Mouse (Mus musculus): ENCODE results near the gene Palb2. TPM values are rescaled to one million over a fixed set of nuclear protein-coding genes. Genes with fewer than 3 reads are reported as not detected.

The Palb2 gene
- total RNA-seq, 2 experiments from 2014 or later = 2.7 to 4.3 TPM

GRCm38 (mm10) chr7:122099222-122099621 is 33.6 kb downstream of the Palb2 start:
- DNase-seq = peak; percentile 42

- DNase-seq = no peak
These were observed 34.8 kb downstream of the Palb2 start for GRCm38 (mm10) chr7:122098009-122098408.

GRCm38 (mm10) chr7:122094564-122095330 is 38.0 kb downstream of the Palb2 start:
- DNase-seq = no peak

- no peak for DNase-seq
These were observed 45.4 kb downstream of the Palb2 start for GRCm38 (mm10) chr7:122087195-122087982.

GRCm38 (mm10) chr7:122081071-122081470 is 51.7 kb downstream of the Palb2 start:
- DNase-seq = no peak

GRCm38 (mm10) chr7:122079798-122080554 is 52.8 kb downstream of the Palb2 start:
- DNase-seq = no peak

GRCm38 (mm10) chr7:122074374-122074773 is 58.4 kb downstream of the Palb2 start:
- DNase-seq = no peak

GRCm38 (mm10) chr7:122067517-122068381 is 65.0 kb downstream of the Palb2 start:
- DNase-seq = peak; percentile 50

- DNase-seq = peak; percentile 96
These were observed 65.8 kb downstream of the Palb2 start, which contains the start of the genes Ubfd1 and Ears2 for GRCm38 (mm10) chr7:122066945-122067516. Gene Ubfd1 (plus strand): TSS chr7:122067175. Gene Ears2 (minus strand): TSS chr7:122067263.

- no peak for DNase-seq
These were observed 66.5 kb downstream of the Palb2 start for GRCm38 (mm10) chr7:122066102-122066944.

- no peak for DNase-seq
These were observed 67.1 kb downstream of the Palb2 start for GRCm38 (mm10) chr7:122065656-122066055.

Other genes with a start within 250 kb of the Palb2 start
- 10 to 100 TPM; 24.3 to 25.3 TPM for gene Cog7, start 151.3 kb downstream of the Palb2 start, total RNA-seq (2021)
- gene Gga2, start 111.8 kb downstream of the Palb2 start, total RNA-seq (2021) = 10 to 100 TPM; 21.4 to 28.1 TPM
- 10 to 100 TPM; 41.5 to 43.0 TPM for gene Ubfd1, start 65.8 kb downstream of the Palb2 start, total RNA-seq (2021)
- gene Ears2, start 65.7 kb downstream of the Palb2 start, total RNA-seq (2021) = 10 to 100 TPM; 19.3 to 21.7 TPM
- 1,000 to 10,000 TPM in 1 of 2 experiments, 100 to 1,000 TPM in 1; 951 to 1,021 TPM for gene Ndufab1, start 31.1 kb downstream of the Palb2 start, total RNA-seq (2021)
- gene Dctn5, start 56 bp upstream of the Palb2 start, total RNA-seq (2021) = 10 to 100 TPM; 53.0 to 59.0 TPM
- gene Plk1, start 26.5 kb upstream of the Palb2 start, total RNA-seq (2021) = 10 to 100 TPM; 14.2 to 16.7 TPM
- gene Ern2, start 53.2 kb upstream of the Palb2 start, total RNA-seq (2021) = under 1 TPM in 1 of 2 experiments, not detected in 1; 0.09 TPM
- gene Chp2, start 86.5 kb upstream of the Palb2 start, total RNA-seq (2021) = 1 to 10 TPM; 4.8 to 7.2 TPM
- 10 to 100 TPM; 13.4 to 13.5 TPM for gene Prkcb, start 155.8 kb upstream of the Palb2 start, total RNA-seq (2021)

All from adrenal gland, postnatal 10 days (tissue).